Mouse (Mus musculus) kidney, adult 2 months (tissue): Measurements from ENCODE around the gene Cblc. TPM values are rescaled to one million over a fixed set of nuclear protein-coding genes. Genes with fewer than 3 reads are reported as not detected.

ENCODE experiments used
- DNase-seq: peaks from one replicate; pipeline ENCODE4 v3.0.0; 2021
- H3K27ac ChIP-seq: fragments of 200-500 bp; 2 replicates; pipeline ENCODE4 v1.5.1; 2012; ENCODE audit warnings: low read depth, low read length, control low read depth, inconsistent platforms; ENCODE audit not compliant: insufficient read depth
- H3K27me3 ChIP-seq: fragments of 200-500 bp; replicated peaks from 2 replicates; pipeline ENCODE4 v1.6.1; 2012; ENCODE audit warnings: mild to moderate bottlenecking, moderate library complexity, low read length, inconsistent platforms; ENCODE audit not compliant: control insufficient read depth, insufficient read depth
- H3K36me3 ChIP-seq: fragments of 200-500 bp; 2 replicates; pipeline ENCODE4 v1.6.1; 2012; ENCODE audit warnings: mild to moderate bottlenecking, moderate library complexity, low read length, inconsistent platforms; ENCODE audit not compliant: control insufficient read depth, insufficient read depth
- H3K4me1 ChIP-seq: fragments of 200-500 bp; 2 replicates; pipeline ENCODE4 v1.6.1; 2011; ENCODE audit warnings: low read length; ENCODE audit not compliant: control insufficient read depth, insufficient read depth
- H3K4me3 ChIP-seq: fragments of 200-500 bp; 2 replicates; pipeline ENCODE4 v1.5.1; 2011; ENCODE audit warnings: mild to moderate bottlenecking, low read depth, low read length, control low read depth; ENCODE audit not compliant: insufficient read depth
- CTCF ChIP-seq: fragments of 200-500 bp; conservative IDR thresholded peaks from 2 replicates; pipeline ENCODE4 v1.5.1; 2011; ENCODE audit warnings: low read depth, mild to moderate bottlenecking, control low read depth, low read length, moderate library complexity, mixed read lengths; ENCODE audit not compliant: insufficient read depth, insufficient read length
- POLR2A ChIP-seq: fragments of 200-500 bp; IDR thresholded peaks from one replicate; pipeline ENCODE4 v1.6.1; 2011; ENCODE audit warnings: low read depth, low read length, control low read depth
- WGBS: fragments of 180-500 bp; shearing (Covaris S2); methylation state at CpG from one replicate; pipeline ENCODE4 v1.1.7; 2018; 5-methylcytosine and 5-hydroxymethylcytosine counted together
- polyA plus RNA-seq: library from polyadenylated mRNA; depleted of rRNA; stranded (reverse); fragments of >200 nt; gene quantifications from 2 replicates; pipeline ENCODE4 v1.2.3, GENCODE M21; 2012

Cblc gene
- polyA plus RNA-seq, 1 experiment, result 24.4 TPM

- TF ChIP-seq CTCF (peak; percentile 78), POLR2A (no peak)
Observed at GRCm38 (mm10) chr7:19750217-19751069, 46.2 kb downstream of the Cblc start, which contains the start of gene Nectin2. Gene Nectin2 (minus strand): TSS chr7:19750483.

DNA sequence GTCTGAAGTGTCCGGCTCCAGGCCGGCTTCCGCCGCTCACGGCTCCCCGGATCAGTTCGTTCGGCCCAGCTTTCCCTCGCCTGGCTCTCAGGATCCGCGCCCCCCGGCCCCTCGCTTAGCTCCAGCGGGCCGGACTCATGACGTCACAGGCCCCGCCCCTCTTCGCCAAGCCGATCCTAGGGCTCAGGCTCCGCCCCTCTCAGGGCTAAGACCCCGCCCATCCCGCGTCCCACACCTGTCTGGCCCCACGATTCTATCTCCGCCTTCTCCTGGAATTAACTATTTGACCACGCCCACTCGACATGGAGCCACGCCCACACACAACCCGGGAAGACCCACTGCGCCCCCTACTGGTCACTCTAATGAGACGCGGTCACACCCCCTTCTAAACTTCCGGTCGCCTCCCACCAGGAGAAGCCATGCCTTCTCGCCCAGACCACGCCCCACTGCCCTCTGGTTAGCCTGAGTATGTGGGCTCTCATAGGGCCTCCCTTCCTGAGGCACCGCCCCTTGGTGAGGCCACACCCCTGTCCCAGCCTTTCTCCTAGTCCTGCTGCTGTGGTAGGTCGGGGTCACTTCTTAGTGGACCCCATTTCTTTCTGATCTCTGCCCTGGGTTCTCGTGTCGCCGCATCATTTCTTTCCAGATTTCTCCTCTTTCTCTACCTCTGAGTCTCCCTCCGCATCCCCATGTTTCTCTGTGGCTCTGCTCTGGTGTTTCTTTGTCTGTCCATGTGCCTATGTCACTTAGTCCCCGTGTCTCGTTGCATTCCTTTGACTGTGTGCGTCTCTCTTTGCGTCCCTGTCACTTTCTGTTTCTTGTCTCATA, 47.0 kb downstream of the Cblc start:
- under 1% methylated on average over 46 of the region's 46 CpGs for WGBS
- peak; percentile 93 for TF ChIP-seq CTCF
- TF ChIP-seq POLR2A, result no peak
- H3K27ac ChIP-seq, result peak overlapping the region; percentile 76

More at GRCm38 (mm10) chr7:19750217-19751069, 46.2 kb downstream of the Cblc start, which contains the start of gene Nectin2:
- no peaks in the 10 kb centered on the region for H3K27me3 ChIP-seq
- DNase-seq, result peak; percentile 94
- 12% methylated on average over 19 of the region's 19 CpGs for WGBS
- H3K27ac ChIP-seq, result peak within 1 kb of the TSS; percentile 76
- H3K36me3 ChIP-seq, result no peaks in the 10 kb centered on the region
- H3K4me3 ChIP-seq, result peak within 1 kb of the TSS; percentile 84
- peaks cover 9% of the 10 kb centered on the region; the same call in 1 of the 2 replicates for H3K4me1 ChIP-seq

GRCm38 (mm10) chr7:19748219-19749195, 48.1 kb downstream of the Cblc start:
- H3K27ac ChIP-seq, result peak overlapping the region; percentile 65
- H3K4me1 ChIP-seq, result peaks cover 8% of the 10 kb centered on the region; the same call in 1 of the 2 replicates
- no peaks in the 10 kb centered on the region for H3K36me3 ChIP-seq
- peak overlapping the region; percentile 84 for H3K4me3 ChIP-seq
- TF ChIP-seq CTCF (no peak), POLR2A (no peak)
- peak; percentile 43 for DNase-seq
- H3K27me3 ChIP-seq, result no peaks in the 10 kb centered on the region
- WGBS, result 1% methylated on average over 32 of the region's 32 CpGs

More for the DNA sequence above, 47.0 kb downstream of the Cblc start:
- peak; percentile 100 for DNase-seq
- H3K4me3 ChIP-seq, result peak overlapping the region; percentile 84
- H3K4me1 ChIP-seq, result peaks cover 8% of the 10 kb centered on the region; the same call in 1 of the 2 replicates
- no peaks in the 10 kb centered on the region for H3K36me3 ChIP-seq
- no peaks in the 10 kb centered on the region for H3K27me3 ChIP-seq

- Histone ChIP-seq H3K36me3 (no peaks in the 10 kb centered on the region), H3K4me3 (peak overlapping the region; percentile 84), H3K27ac (peak overlapping the region; percentile 89), H3K4me1 (peaks cover 8% of the 10 kb centered on the region; the same call in 1 of the 2 replicates), H3K27me3 (no peaks in the 10 kb centered on the region)
- WGBS, result 15% methylated on average over 25 of the region's 25 CpGs
- TF ChIP-seq CTCF, result no peak
- peak; percentile 70 for DNase-seq
Observed at GRCm38 (mm10) chr7:19747420-19748218, 49.0 kb downstream of the Cblc start.

- Histone ChIP-seq H3K4me1 (peaks cover 8% of the 10 kb centered on the region; the same call in 1 of the 2 replicates), H3K36me3 (no peaks in the 10 kb centered on the region), H3K4me3 (no peak overlapping the region), H3K27me3 (no peaks in the 10 kb centered on the region), H3K27ac (peak overlapping the region; percentile 89)
- WGBS, result 51% methylated on average over 6 of the region's 6 CpGs
- no peak for DNase-seq
- TF ChIP-seq POLR2A (no peak), CTCF (no peak)
Observed at GRCm38 (mm10) chr7:19746426-19747201, 50.0 kb downstream of the Cblc start.
